Mouse (Mus musculus) limb, embryonic 14.5 days (tissue): ENCODE results near the gene Plekhm3. TPM values are rescaled to one million over a fixed set of nuclear protein-coding genes. Genes with fewer than 3 reads are reported as not detected.

Experiments
- ATAC-seq: fragments of 200-750 bp; cut with Nextera tagmentation; 2 replicates; pipeline ENCODE4 v1.8.0; 2017; ENCODE audit warnings: low read depth, moderate number of reproducible peaks, moderate TSS enrichment; ENCODE audit not compliant: low FRiP score
- DNase-seq: peaks from one replicate; pipeline ENCODE4 v3.0.0-alpha.2; 2015; ENCODE audit warnings: low spot score
- H3K27ac ChIP-seq: fragments of 300-500 bp; sonication (generic); replicated peaks from 2 replicates; pipeline ENCODE4 v1.5.1; 2014; ENCODE audit warnings: low read depth, mild to moderate bottlenecking, low read length, moderate library complexity, mixed read lengths
- H3K27me3 ChIP-seq: fragments of 300-500 bp; sonication (generic); 2 replicates; pipeline ENCODE4 v1.6.1; 2014; ENCODE audit warnings: low read length, mixed read lengths; ENCODE audit not compliant: control insufficient read depth, insufficient read depth
- H3K36me3 ChIP-seq: fragments of 300-500 bp; sonication (generic); 2 replicates; pipeline ENCODE4 v1.6.1; 2014; ENCODE audit warnings: mild to moderate bottlenecking, low read length, moderate library complexity, mixed read lengths; ENCODE audit not compliant: control insufficient read depth, insufficient read depth
- H3K4me1 ChIP-seq: fragments of 300-500 bp; sonication (generic); 2 replicates; pipeline ENCODE4 v1.6.1; 2014; ENCODE audit warnings: antibody characterized with exemption, low read length, mixed read lengths; ENCODE audit not compliant: control insufficient read depth, insufficient read depth
- H3K4me2 ChIP-seq: fragments of 300-500 bp; sonication (generic); replicated peaks from 2 replicates; pipeline ENCODE4 v1.6.1; 2014; ENCODE audit warnings: low read depth, mild to moderate bottlenecking, low read length, moderate library complexity; ENCODE audit not compliant: severe bottlenecking
- H3K4me3 ChIP-seq: fragments of 300-500 bp; sonication (generic); replicated peaks from 2 replicates; pipeline ENCODE4 v1.5.1; 2014; ENCODE audit warnings: low read length
- H3K9ac ChIP-seq: fragments of 300-500 bp; sonication (generic); 2 replicates; pipeline ENCODE4 v1.6.1; 2014; ENCODE audit warnings: mild to moderate bottlenecking, low read depth, low read length, moderate library complexity; ENCODE audit not compliant: severe bottlenecking
- H3K9me3 ChIP-seq: fragments of 300-500 bp; sonication (generic); 2 replicates; pipeline ENCODE4 v1.6.1; 2016; ENCODE audit warnings: low read length; ENCODE audit not compliant: control insufficient read depth
- POLR2A ChIP-seq: fragments of 200-500 bp; IDR thresholded peaks from 2 replicates; pipeline ENCODE4 v1.8.0; 2012; ENCODE audit warnings: inconsistent platforms, mild to moderate bottlenecking, moderate library complexity, borderline replicate concordance; ENCODE audit not compliant: insufficient read depth, insufficient read length; ENCODE audit errors: extremely low read depth
- WGBS: fragments of 180-500 bp; shearing (Covaris S2); extraction: QIAGEN DNeasy Blood & Tissue Kit; methylation state at CpG from one replicate; pipeline ENCODE4 v1.1.7; 2014; 5-methylcytosine and 5-hydroxymethylcytosine counted together
- polyA plus RNA-seq, 2 experiments: library from polyadenylated mRNA; depleted of rRNA in 1 of 2; stranded (reverse) in 1 of 2; unstranded in 1 of 2; fragments of >200 nt; fragmentation: Nextera tagmentation in 1 of 2; extraction: Ambion mirVana in 1 of 2; gene quantifications; 2 replicates each; pipeline versions ENCODE4 v1.2.1 to v1.2.3; 2012 to 2014

The Plekhm3 gene
- polyA plus RNA-seq, 2 experiments = 3.7 to 6.0 TPM

DNA sequence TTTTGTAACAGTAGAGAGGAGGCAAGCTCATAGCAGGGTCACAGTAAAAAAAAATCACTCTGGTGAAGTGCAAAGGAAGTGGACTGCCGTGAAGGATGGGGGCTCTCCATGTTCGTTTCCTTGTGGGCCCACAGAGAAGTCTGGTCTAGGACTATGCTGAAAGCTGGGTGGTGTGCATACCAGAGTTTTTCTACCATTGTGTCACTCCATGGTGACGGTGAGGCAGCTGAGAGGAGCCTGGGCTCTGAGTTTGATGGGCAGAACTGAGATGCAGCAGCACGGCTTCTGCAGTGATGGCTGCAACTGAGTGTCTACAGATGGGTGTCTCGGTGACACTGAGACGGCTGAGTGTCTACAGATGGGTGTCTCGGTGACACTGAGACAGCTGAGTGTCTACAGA, 108.5 kb downstream of the Plekhm3 start:
- Histone ChIP-seq H3K36me3 (no peaks in the 10 kb centered on the region), H3K9me3 (no peaks in the 10 kb centered on the region), H3K4me2 (no peak overlapping the region), H3K9ac (no peak overlapping the region), H3K27ac (0 out of 2 replicates have a peak overlapping the region, but pooled peaks have one; percentile 55), H3K4me3 (no peak overlapping the region), H3K4me1 (peaks cover 38% of the 10 kb centered on the region), H3K27me3 (no peaks in the 10 kb centered on the region)
- DNase-seq (no peak), ATAC-seq (no peak)
- no peak for TF ChIP-seq POLR2A
- 57% methylated on average over 7 of the region's 7 CpGs for WGBS

DNA sequence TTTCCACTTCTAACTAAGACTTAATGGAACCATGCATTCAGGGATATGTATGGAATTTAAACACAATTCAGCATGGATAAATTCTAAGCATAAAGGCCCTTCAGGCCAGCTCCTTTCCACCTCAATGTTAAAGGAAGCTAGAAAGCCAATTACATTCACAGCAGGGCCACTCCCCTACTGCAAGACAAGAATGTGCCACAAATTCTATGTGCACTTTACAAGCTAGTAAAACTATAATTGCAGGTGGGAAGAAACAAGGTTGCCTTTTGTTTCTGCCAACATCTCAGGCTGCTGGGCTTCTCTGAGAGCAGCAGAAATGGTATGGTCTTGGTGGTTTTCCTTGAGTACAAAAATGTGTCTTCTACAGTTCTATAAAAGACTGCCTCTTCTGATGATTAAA, 109.1 kb downstream of the Plekhm3 start:
- Histone ChIP-seq H3K4me2 (no peak overlapping the region), H3K9ac (no peak overlapping the region), H3K27ac (0 out of 2 replicates have a peak overlapping the region, but pooled peaks have one; percentile 55), H3K27me3 (no peaks in the 10 kb centered on the region), H3K9me3 (no peaks in the 10 kb centered on the region), H3K4me1 (peaks cover 38% of the 10 kb centered on the region), H3K36me3 (no peaks in the 10 kb centered on the region), H3K4me3 (no peak overlapping the region)
- TF ChIP-seq POLR2A = no peak
- DNase-seq = peak; percentile 20
- ATAC-seq = no peak

DNA sequence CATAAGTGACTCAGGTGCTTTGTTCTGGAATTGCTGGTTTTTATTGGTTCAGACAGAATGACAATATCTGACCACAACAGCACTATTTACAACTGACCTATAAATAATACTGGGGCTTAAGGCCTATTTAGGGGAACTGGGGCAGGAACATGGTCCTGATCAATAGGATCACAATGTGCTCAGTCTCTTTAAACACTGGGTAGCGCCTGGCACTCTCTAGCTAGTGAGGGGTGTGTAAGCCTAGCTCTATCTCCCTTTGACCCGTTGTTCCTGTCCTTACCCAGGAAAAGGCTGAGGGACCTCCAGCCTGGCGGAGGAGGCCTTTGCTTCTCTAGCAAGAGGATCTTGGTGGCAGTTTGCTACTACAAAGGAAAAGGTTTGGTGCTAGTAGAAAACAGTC, 111.6 kb downstream of the Plekhm3 start:
- TF ChIP-seq POLR2A = no peak

DNA sequence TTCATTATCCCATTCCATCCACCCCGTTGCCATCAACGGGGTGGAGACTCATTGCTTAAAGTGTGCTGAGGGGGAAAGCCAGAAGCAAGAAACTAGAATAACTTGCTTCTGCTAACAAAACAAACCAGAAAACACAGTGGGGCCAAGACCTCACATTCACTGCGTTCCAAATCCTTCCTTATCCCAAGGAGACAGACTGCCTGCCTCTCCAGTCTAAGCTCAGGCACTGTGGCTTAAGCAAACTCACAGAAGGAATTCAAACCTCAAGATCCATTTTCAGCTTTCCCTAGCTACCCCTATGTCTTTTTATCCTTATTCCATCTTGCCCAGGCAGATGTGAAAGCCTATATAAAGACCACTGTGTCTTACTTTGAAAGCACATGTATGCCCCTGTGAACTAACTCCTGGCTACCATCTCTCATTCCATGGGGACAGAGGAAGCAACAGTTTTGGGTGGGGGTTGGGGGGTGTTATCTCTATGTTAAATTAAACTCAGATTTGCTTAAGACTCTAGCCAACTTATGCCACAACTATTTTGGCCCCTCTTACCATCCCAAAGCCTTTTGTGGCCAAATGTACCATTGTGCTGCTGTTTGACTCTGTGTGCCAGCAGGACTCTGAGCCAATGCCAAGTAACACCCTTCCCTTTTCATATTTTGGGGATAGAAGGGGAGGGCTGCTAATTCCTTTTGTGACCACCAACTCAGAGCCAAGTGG, 112.6 kb downstream of the Plekhm3 start:
- Histone ChIP-seq H3K9me3 (no peaks in the 10 kb centered on the region), H3K9ac (no peak overlapping the region), H3K36me3 (no peaks in the 10 kb centered on the region), H3K4me1 (peaks cover 25% of the 10 kb centered on the region), H3K27me3 (no peaks in the 10 kb centered on the region), H3K4me2 (no peak overlapping the region), H3K4me3 (no peak overlapping the region), H3K27ac (no peak overlapping the region)
- no peak for DNase-seq
- no peak for TF ChIP-seq POLR2A
- ATAC-seq = no peak
- WGBS = 79% methylated on average over 3 of the region's 3 CpGs

More for the DNA sequence above, 111.6 kb downstream of the Plekhm3 start:
- DNase-seq = no peak
- no peak overlapping the region for H3K9ac ChIP-seq
- no peaks in the 10 kb centered on the region for H3K36me3 ChIP-seq
- no peaks in the 10 kb centered on the region for H3K27me3 ChIP-seq
- no peaks in the 10 kb centered on the region for H3K9me3 ChIP-seq
- ATAC-seq = no peak
- H3K4me3 ChIP-seq = no peak overlapping the region
- no peak overlapping the region for H3K4me2 ChIP-seq
- WGBS = 80% methylated on average over 3 of the region's 3 CpGs
- H3K27ac ChIP-seq = no peak overlapping the region
- peaks cover 32% of the 10 kb centered on the region for H3K4me1 ChIP-seq

DNA sequence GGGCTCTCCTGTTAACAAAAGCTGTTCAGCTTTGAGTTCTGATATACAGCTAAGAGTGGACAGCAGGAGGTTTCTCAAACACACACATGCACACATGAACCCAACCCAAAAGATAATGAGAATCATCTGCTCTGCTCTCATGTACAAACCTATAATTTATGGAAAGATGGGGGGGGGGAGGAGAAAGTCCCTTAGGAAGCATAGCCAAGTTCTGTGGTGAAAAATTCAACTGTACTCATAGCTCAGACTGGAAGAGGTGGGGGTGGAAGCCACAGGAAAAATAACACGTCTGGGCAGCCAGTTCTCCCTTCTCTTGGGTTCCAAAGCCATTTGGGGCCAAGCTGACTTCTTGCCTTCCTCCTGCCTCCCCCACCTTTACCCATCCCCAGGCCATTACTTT, 115.7 kb downstream of the Plekhm3 start:
- no peak for TF ChIP-seq POLR2A
- H3K9ac ChIP-seq = no peak overlapping the region
- H3K4me2 ChIP-seq = no peak overlapping the region
- H3K4me1 ChIP-seq = 0 out of 2 replicates have a peak, but pooled peaks cover 2% of the 10 kb centered on the region
- 21% methylated on average over 1 of the region's 1 CpGs for WGBS
- no peaks in the 10 kb centered on the region for H3K27me3 ChIP-seq
- no peak overlapping the region for H3K27ac ChIP-seq
- ATAC-seq (no peak), DNase-seq (peak; percentile 23)
- no peak overlapping the region for H3K4me3 ChIP-seq
- H3K36me3 ChIP-seq = no peaks in the 10 kb centered on the region
- no peaks in the 10 kb centered on the region for H3K9me3 ChIP-seq

DNA sequence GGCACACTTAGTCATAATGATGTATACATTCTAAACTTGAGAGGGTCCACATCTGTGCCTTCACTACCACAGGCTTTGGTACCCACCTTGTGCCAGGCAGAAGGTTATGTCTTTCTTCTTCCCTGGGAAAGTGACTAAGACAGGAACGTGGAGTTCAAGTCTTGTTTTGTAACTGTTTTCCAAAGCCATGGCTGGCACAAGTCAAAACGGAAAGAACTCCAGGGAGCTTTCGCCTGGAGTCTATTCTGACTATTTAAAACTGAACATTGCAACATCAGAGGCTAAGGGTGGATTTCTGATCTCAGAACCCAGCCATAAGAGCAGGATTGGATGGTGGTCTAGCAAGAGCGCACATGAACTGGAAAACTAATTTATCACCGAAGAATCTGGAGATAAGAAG, 120.0 kb downstream of the Plekhm3 start:
- Histone ChIP-seq H3K9ac (no peak overlapping the region), H3K4me2 (no peak overlapping the region), H3K27ac (no peak overlapping the region), H3K36me3 (no peaks in the 10 kb centered on the region), H3K9me3 (no peaks in the 10 kb centered on the region), H3K4me3 (no peak overlapping the region), H3K27me3 (no peaks in the 10 kb centered on the region), H3K4me1 (no peaks in the 10 kb centered on the region)
- ATAC-seq (no peak), DNase-seq (no peak)
- no peak for TF ChIP-seq POLR2A
- 91% methylated on average over 5 of the region's 5 CpGs for WGBS
